Mouse (Mus musculus): ENCODE results near the gene Pan3. TPM values are rescaled to one million over a fixed set of nuclear protein-coding genes. Genes with fewer than 3 reads are reported as not detected.

Gene Pan3
- 41.6 and 44.3 TPM in 2 replicates for polyA plus RNA-seq (2015; fragmentation: Nextera tagmentation; extraction: Ambion mirVana)

DNA sequence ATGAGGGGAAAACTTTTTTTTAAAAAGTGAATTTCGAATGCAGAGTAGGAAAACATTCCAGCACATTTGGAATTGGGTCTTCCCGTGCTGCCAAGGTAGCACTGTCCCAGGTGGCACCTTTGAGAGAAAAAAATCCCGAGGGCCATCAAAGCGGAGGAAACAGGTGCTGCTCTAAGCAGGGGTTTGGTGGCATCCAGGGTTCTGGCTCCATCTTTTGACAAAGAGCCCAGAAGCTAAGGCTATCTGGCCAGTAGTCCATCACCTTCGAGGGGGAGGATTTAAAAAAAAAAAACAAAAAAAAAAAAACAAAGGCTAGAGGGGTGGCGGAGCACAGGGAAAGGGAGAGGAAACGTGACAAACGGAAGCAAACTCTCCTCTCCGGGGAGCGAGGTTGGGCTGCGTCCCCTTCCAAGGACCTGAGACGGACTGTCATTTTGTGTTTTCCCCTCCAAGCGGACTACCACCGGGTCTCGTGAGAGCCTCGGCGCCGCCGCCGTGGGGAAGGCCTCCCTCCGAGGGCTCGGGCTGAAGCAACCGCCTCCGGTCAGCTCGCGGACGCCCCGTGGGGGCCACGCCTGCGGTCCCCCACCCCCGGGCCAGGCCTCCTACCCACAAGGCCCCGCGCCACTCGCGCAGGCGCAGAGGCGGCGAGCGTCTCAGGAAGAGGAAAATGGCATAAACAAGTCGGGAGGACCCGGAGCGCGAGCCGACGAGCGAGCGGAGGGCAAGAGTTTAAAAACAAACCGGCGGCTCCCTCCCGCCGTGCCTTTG is at the start of gene Pan3:
Gene Pan3 (plus strand): TSS at position 627 of the 771 bp plus-strand sequence.
- H3K27ac ChIP-seq (replicated peaks) = peak within 1 kb of the TSS; percentile 99
- peak within 1 kb of the TSS; percentile 97 for H3K4me3 ChIP-seq
- under 1% methylated on average over 50 of the region's 51 CpGs for WGBS
- peaks cover 9% of the 10 kb centered on the region for H3K36me3 ChIP-seq
- no peaks in the 10 kb centered on the region; the same call in 1 of the 2 replicates for H3K27me3 ChIP-seq (replicated peaks)
- H3K9ac ChIP-seq = peak within 1 kb of the TSS; percentile 99
- peak; percentile 84 for ATAC-seq (ENCODE audit: extremely low read depth, insufficient number of reproducible peaks, low FRiP score, low TSS enrichment)
- H3K4me1 ChIP-seq = peaks cover 33% of the 10 kb centered on the region
- no peaks in the 10 kb centered on the region for H3K9me3 ChIP-seq
- H3K4me2 ChIP-seq = peak within 1 kb of the TSS; percentile 88

DNA sequence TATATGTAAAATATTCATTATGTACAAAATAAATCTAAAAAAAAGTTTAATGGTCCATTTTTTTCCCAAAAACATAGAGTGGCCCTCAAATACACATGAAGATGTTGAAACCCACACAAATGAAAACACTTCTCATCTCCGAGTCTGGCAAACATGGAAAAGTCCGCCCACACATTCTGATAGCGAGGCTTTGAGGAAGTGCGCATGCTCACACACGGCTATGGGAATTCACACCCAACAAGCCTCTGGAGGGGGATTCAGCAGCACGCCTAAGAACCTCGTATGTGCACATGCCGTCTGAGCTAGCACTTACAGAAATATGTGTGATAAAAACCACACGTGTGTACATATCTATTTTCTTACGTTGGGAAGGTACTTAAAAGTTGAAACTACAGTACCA is 48.6 kb upstream of the Pan3 start:
- no peaks in the 10 kb centered on the region for H3K36me3 ChIP-seq
- H3K9me3 ChIP-seq = no peaks in the 10 kb centered on the region
- H3K4me3 ChIP-seq = no peak overlapping the region
- H3K27me3 ChIP-seq (replicated peaks) = no peaks in the 10 kb centered on the region
- 70% methylated on average over 10 of the region's 10 CpGs for WGBS
- no peak overlapping the region for H3K27ac ChIP-seq (replicated peaks)
- no peaks in the 10 kb centered on the region for H3K4me1 ChIP-seq
- no peak overlapping the region for H3K9ac ChIP-seq
- ATAC-seq (ENCODE audit: extremely low read depth, insufficient number of reproducible peaks, low FRiP score, low TSS enrichment) = no peak
- H3K4me2 ChIP-seq = no peak overlapping the region

DNA sequence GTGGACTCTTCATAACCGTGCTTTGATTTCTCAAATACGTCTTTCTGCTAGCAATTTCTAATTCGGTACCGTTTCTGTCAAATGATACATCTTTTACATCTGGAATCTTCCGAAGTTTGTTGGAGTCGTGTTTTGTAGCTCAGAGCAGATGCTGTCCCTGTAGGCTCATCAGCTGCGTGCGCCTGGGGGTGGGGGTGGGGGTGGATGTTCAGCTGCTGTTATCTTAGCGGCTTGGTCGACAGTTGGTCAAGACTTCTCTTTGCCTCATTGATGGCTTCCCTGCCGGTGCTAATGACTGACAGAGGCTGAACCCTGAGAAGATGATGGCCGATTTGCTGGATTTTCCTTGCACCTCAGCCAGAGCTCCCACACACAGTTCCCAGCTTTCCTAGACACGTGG is 43.1 kb upstream of the Pan3 start:
- peaks cover 8% of the 10 kb centered on the region; the same call in 1 of the 2 replicates for H3K27me3 ChIP-seq (replicated peaks)
- no peak for ATAC-seq (ENCODE audit: extremely low read depth, insufficient number of reproducible peaks, low FRiP score, low TSS enrichment)
- no peaks in the 10 kb centered on the region for H3K9me3 ChIP-seq
- no peaks in the 10 kb centered on the region for H3K36me3 ChIP-seq
- H3K27ac ChIP-seq (replicated peaks) = no peak overlapping the region
- H3K4me1 ChIP-seq = no peaks in the 10 kb centered on the region
- no peak overlapping the region for H3K4me2 ChIP-seq
- H3K9ac ChIP-seq = no peak overlapping the region
- 65% methylated on average over 13 of the region's 13 CpGs for WGBS
- no peak overlapping the region for H3K4me3 ChIP-seq

DNA sequence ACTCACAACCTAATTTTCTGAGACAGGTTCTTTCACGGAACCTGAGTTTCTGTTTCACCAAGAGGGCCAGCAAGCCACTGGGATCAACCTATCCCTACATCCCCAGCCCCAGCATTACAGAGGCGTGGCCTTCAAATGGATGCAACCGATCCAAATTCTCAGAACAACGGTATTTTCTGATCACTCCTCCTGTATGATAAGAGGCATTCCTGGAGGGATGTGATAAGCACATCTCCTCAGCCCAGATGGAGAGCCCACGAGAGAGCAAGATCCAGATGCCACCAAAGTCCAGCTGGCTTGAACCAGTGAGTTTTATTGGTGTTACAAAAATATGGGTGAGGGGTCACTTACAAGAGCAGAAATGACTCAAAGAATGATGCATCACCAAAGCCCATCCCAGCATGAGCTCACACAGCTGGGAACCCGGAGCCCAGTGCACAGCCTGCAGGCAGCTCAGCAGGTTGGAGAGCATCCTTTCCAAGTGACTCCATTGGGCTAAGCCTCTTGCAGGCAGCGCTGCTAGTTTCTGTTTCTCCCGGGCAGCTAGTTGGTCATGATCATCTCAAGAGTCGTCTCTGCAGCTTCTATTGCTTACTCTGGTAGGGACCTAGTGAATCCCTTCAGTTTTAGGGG is 41.5 kb upstream of the Pan3 start:
- Histone ChIP-seq H3K4me2 (no peak overlapping the region), H3K4me1 (no peaks in the 10 kb centered on the region), H3K9ac (no peak overlapping the region), H3K4me3 (no peak overlapping the region), H3K27ac (replicated peaks) (no peak overlapping the region), H3K36me3 (no peaks in the 10 kb centered on the region), H3K27me3 (replicated peaks) (peaks cover 8% of the 10 kb centered on the region; the same call in 1 of the 2 replicates), H3K9me3 (no peaks in the 10 kb centered on the region)
- 51% methylated on average over 9 of the region's 9 CpGs for WGBS
- no peak for ATAC-seq (ENCODE audit: extremely low read depth, insufficient number of reproducible peaks, low FRiP score, low TSS enrichment)

DNA sequence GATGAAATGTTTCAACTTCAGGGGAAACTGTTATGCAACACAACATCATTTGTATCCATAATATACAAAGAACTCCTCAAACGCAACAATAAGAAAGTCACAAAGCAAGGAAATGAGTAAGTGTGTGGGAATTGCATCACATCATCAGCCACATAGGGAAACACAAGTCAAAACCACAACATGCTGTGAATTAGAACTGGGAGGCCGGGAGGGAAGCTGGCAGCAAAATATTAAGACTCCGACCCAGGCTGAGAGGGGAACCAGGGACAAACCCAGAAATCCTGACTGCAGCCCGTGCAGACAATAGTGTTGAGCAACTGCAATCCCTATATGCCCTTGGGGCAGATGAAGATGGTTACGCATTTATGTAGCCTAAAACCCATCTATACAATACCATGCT is 40.9 kb upstream of the Pan3 start:
- H3K4me1 ChIP-seq = no peaks in the 10 kb centered on the region
- peaks cover 8% of the 10 kb centered on the region; the same call in 1 of the 2 replicates for H3K27me3 ChIP-seq (replicated peaks)
- no peaks in the 10 kb centered on the region for H3K36me3 ChIP-seq
- WGBS = 75% methylated on average over 5 of the region's 5 CpGs
- no peak overlapping the region for H3K4me2 ChIP-seq
- H3K27ac ChIP-seq (replicated peaks) = no peak overlapping the region
- ATAC-seq (ENCODE audit: extremely low read depth, insufficient number of reproducible peaks, low FRiP score, low TSS enrichment) = no peak
- no peak overlapping the region for H3K9ac ChIP-seq
- H3K4me3 ChIP-seq = no peak overlapping the region
- H3K9me3 ChIP-seq = no peaks in the 10 kb centered on the region

DNA sequence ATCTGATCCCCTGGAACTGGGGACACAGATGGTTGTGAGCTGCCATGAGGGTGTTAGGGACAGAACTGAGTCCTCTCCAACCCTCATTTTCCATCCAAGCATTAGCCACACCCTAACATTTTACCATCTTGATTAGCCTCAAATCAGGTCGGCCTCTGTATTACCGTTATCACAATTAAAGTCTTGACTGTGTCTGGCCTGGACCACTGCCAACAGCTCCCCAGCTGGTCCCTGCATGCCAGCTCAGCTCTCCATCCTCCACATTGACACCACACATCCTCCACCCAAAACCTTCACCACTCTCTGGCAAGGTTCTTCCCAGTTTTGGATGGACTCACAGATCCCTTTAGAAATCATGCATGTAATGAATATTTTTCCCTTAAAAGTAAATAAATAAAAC is 39.2 kb upstream of the Pan3 start:
- Histone ChIP-seq H3K27me3 (replicated peaks) (peaks cover 8% of the 10 kb centered on the region; the same call in 1 of the 2 replicates), H3K36me3 (no peaks in the 10 kb centered on the region), H3K27ac (replicated peaks) (no peak overlapping the region), H3K4me2 (no peak overlapping the region), H3K4me3 (no peak overlapping the region), H3K4me1 (no peaks in the 10 kb centered on the region), H3K9me3 (no peaks in the 10 kb centered on the region), H3K9ac (no peak overlapping the region)
- no peak for ATAC-seq (ENCODE audit: extremely low read depth, insufficient number of reproducible peaks, low FRiP score, low TSS enrichment)
- 48% methylated on average over 2 of the region's 2 CpGs for WGBS

DNA sequence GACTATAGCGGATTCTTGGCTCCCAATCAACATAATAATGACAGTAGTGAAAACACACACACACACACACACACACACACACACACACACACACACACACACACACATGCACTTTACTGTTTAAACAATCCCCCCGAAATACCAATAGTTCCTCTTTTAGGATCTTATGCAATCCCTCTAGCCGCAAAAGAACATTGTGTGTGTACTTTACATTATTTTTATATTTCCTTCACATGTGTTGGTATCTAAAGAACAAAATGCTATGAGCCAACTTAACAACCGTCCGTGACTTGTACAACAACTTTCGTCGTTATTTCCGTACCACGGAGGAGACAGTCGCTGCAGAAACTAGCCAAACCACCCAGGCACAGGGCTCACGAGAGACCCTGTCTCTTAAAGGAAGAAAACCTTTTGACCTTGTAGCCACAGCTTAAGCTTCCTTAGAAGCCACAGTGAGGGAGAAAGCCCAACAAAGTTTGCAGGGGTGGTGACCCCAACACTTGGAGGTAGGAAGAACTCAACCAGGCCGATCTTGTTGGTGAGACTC is 37.2 kb upstream of the Pan3 start:
- WGBS = 77% methylated on average over 12 of the region's 12 CpGs
- Histone ChIP-seq H3K4me1 (no peaks in the 10 kb centered on the region), H3K4me2 (no peak overlapping the region), H3K4me3 (no peak overlapping the region), H3K27ac (replicated peaks) (no peak overlapping the region), H3K9me3 (no peaks in the 10 kb centered on the region), H3K27me3 (replicated peaks) (peaks cover 22% of the 10 kb centered on the region), H3K9ac (no peak overlapping the region), H3K36me3 (no peaks in the 10 kb centered on the region)
- no peak for ATAC-seq (ENCODE audit: extremely low read depth, insufficient number of reproducible peaks, low FRiP score, low TSS enrichment)

DNA sequence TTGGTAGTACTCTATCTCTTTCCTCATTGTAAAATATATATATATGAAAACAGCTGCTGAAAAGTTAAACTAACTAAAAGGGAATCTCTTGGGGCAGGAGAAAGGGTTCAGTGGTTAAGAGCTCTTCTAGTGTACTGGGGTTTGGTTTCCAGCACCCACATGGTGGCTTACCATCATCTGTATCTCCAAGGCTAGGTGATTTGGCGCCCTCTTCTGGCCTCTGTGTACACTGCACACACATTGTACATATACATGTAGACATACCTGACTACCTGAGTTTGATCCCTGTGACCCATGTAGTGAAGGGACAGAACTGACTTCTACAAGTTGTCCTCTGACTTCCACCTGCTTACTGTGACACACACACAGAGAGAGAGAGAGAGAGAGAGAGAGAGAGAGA is 34.9 kb upstream of the Pan3 start:
- H3K9ac ChIP-seq = no peak overlapping the region
- 15% methylated on average over 1 of the region's 1 CpGs for WGBS
- peaks cover 43% of the 10 kb centered on the region for H3K27me3 ChIP-seq (replicated peaks)
- no peak for ATAC-seq (ENCODE audit: extremely low read depth, insufficient number of reproducible peaks, low FRiP score, low TSS enrichment)
- H3K27ac ChIP-seq (replicated peaks) = no peak overlapping the region
- H3K4me1 ChIP-seq = peaks cover 3% of the 10 kb centered on the region
- no peaks in the 10 kb centered on the region for H3K36me3 ChIP-seq
- H3K4me2 ChIP-seq = no peak overlapping the region
- no peaks in the 10 kb centered on the region for H3K9me3 ChIP-seq
- H3K4me3 ChIP-seq = no peak overlapping the region

DNA sequence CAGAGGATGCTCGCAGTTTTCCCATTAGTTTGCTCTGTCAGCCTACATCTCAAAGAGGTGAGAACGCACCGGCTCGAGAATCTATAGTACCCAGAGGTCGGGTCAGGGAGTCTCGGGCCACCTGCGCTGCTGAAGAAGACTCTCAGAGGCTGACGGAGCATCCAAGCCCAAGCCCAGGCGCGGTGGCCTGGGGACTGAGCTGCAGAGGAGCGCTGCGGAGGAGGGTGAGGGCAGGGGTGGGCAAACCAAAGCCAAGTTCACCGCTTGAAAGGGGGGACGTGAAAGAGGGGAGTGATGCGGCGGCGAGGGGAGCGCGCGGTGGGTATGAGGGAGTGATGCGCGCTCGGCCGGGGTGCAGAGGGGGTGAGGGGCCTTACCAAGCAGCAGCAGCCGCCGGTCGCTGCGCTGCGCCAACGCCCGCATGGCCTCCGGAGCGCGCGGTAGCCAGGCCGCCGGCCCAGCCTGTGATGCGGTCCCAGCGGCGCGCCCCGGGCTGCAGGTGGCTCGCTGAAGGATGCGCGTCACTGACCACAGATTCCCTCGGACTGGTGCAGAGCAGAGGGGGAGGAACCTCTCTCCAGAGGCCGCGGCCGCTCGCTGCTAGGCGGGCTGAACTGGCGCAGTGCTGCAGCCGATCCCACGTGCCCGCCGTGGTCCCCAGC is 30.0 kb upstream of the Pan3 start, which contains the start of gene Flt3:
Gene Flt3 (minus strand): TSS at position 647 of the 662 bp plus-strand sequence.
- H3K9me3 ChIP-seq = no peaks in the 10 kb centered on the region

DNA sequence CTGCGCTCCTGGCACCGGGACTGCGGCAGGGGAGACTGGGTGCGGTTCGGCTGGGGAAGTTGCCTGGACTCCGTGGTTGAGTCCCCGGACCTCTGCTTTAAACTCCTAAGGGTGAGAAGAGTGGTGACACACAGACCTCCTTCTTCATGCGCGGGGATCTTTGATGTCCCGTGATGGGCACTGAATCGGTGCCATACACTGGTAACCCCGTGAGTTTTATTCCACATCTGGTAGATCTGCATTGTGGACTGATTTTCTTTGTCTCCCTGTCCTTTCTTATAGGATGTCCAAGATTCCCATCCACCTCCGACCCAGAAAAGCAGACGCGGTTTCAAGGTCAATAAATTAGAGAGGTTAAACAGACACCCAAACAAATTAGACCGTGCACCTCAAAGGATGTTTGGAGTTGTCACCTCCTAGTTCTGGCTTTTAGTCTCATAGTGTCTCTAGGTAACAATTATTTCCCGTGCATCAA is 29.4 kb upstream of the Pan3 start:
- Histone ChIP-seq H3K36me3 (no peaks in the 10 kb centered on the region), H3K4me2 (peak overlapping the region; percentile 85), H3K27ac (replicated peaks) (no peak overlapping the region), H3K9me3 (no peaks in the 10 kb centered on the region), H3K4me3 (peak overlapping the region; percentile 52), H3K27me3 (replicated peaks) (peaks cover 61% of the 10 kb centered on the region), H3K4me1 (peaks cover 16% of the 10 kb centered on the region), H3K9ac (peak overlapping the region; percentile 55)
- no peak for ATAC-seq (ENCODE audit: extremely low read depth, insufficient number of reproducible peaks, low FRiP score, low TSS enrichment)
- 2% methylated on average over 17 of the region's 17 CpGs for WGBS

More for the DNA sequence above, 30.0 kb upstream of the Pan3 start, which contains the start of gene Flt3:
- Histone ChIP-seq H3K27ac (replicated peaks) (no peak within 1 kb of the TSS), H3K4me1 (peaks cover 16% of the 10 kb centered on the region), H3K4me3 (peak within 1 kb of the TSS; percentile 52), H3K27me3 (replicated peaks) (peaks cover 61% of the 10 kb centered on the region), H3K36me3 (no peaks in the 10 kb centered on the region), H3K9ac (peak within 1 kb of the TSS; percentile 55), H3K4me2 (peak within 1 kb of the TSS; percentile 85)
- no peak; the same call in 1 of the 2 replicates for ATAC-seq (ENCODE audit: extremely low read depth, insufficient number of reproducible peaks, low FRiP score, low TSS enrichment)
- under 1% methylated on average over 52 of the region's 56 CpGs for WGBS

DNA sequence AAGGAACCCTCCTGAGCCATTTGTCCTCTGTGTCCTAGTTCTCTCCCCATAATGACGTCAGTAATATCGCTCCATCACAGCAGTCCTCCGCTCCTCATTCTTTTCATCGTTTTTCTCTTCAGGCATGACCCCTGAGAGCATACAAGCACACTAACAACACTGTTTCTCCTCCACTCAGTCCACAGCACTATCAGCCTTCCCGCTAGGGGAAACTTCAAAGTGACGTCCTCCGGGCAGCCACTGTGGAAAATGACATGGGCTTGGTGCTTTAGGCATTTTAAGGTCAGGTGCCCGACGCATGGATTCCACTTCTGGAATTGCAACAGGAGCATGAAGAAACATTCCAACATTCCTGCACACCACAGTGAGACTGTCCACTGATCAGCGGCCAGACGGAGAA is 28.9 kb upstream of the Pan3 start:
- WGBS = 19% methylated on average over 11 of the region's 11 CpGs
- Histone ChIP-seq H3K4me3 (peak overlapping the region; percentile 52), H3K4me2 (peak overlapping the region; percentile 85), H3K9ac (0 out of 2 replicates have a peak overlapping the region, but pooled peaks have one; percentile 55), H3K4me1 (peaks cover 16% of the 10 kb centered on the region), H3K36me3 (no peaks in the 10 kb centered on the region), H3K9me3 (no peaks in the 10 kb centered on the region), H3K27me3 (replicated peaks) (peaks cover 61% of the 10 kb centered on the region), H3K27ac (replicated peaks) (no peak overlapping the region)
- no peak for ATAC-seq (ENCODE audit: extremely low read depth, insufficient number of reproducible peaks, low FRiP score, low TSS enrichment)

All from heart, embryonic 13.5 days (tissue).